Mouse (Mus musculus): ENCODE results near the gene Pdcd1lg2. TPM values are rescaled to one million over a fixed set of nuclear protein-coding genes. Genes with fewer than 3 reads are reported as not detected.

Gene Pdcd1lg2
- polyA plus RNA-seq, 1 experiment from 2014 or later = not detected

GRCm38 (mm10) chr19:29514130-29514529 is 103.4 kb downstream of the Pdcd1lg2 start:
- Histone ChIP-seq H3K4me3 (ENCODE audit: low read depth, low read length) (no peak overlapping the region), H3K9ac (ENCODE audit: low read depth, low read length) (no peak overlapping the region), H3K27me3 (ENCODE audit: control insufficient read depth, insufficient read depth, low read depth, low read length) (no peaks in the 10 kb centered on the region), H3K4me2 (ENCODE audit: low read length) (no peak overlapping the region), H3K36me3 (ENCODE audit: control insufficient read depth, insufficient read depth, low read length) (no peaks in the 10 kb centered on the region), H3K9me3 (replicated peaks; ENCODE audit: control insufficient read depth, low read length, poor library complexity, severe bottlenecking) (no peaks in the 10 kb centered on the region), H3K4me1 (ENCODE audit: control insufficient read depth, insufficient read depth, low read length) (no peaks in the 10 kb centered on the region), H3K27ac (ENCODE audit: low read length) (no peak overlapping the region)
- WGBS = 87% methylated on average over 3 of the region's 3 CpGs
- ATAC-seq = no peak

GRCm38 (mm10) chr19:29515386-29515785 is 104.7 kb downstream of the Pdcd1lg2 start:
- Histone ChIP-seq H3K36me3 (ENCODE audit: control insufficient read depth, insufficient read depth, low read length) (no peaks in the 10 kb centered on the region), H3K27me3 (ENCODE audit: control insufficient read depth, insufficient read depth, low read depth, low read length) (no peaks in the 10 kb centered on the region), H3K4me1 (ENCODE audit: control insufficient read depth, insufficient read depth, low read length) (no peaks in the 10 kb centered on the region), H3K9ac (ENCODE audit: low read depth, low read length) (no peak overlapping the region), H3K4me2 (ENCODE audit: low read length) (no peak overlapping the region), H3K9me3 (replicated peaks; ENCODE audit: control insufficient read depth, low read length, poor library complexity, severe bottlenecking) (no peaks in the 10 kb centered on the region), H3K4me3 (ENCODE audit: low read depth, low read length) (no peak overlapping the region), H3K27ac (ENCODE audit: low read length) (no peak overlapping the region)
- WGBS = 94% methylated on average over 3 of the region's 3 CpGs
- no peak for ATAC-seq

DNA sequence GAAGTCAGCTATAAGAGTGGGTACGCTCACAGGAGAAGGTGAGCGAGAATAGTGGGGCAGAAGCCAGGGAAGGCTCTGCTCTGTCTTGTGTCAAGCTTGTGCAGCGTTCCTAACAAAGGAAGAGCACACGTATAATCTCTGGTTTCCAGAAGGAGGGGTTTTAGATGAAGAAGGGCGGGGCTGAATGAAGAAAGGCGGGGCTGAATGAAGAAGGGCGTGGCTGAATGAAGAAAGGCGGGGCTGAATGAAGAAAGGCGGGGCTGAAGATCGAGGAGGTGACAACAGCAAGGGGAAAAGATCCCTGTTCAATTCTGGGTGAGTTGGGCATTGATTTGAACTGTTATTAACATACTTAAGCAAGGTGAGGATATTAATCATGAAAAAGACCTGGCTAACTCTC is 105.3 kb downstream of the Pdcd1lg2 start:
- 65% methylated on average over 10 of the region's 10 CpGs for WGBS
- Histone ChIP-seq H3K36me3 (ENCODE audit: control insufficient read depth, insufficient read depth, low read length) (no peaks in the 10 kb centered on the region), H3K4me3 (ENCODE audit: low read depth, low read length) (no peak overlapping the region), H3K9ac (ENCODE audit: low read depth, low read length) (no peak overlapping the region), H3K4me1 (ENCODE audit: control insufficient read depth, insufficient read depth, low read length) (no peaks in the 10 kb centered on the region), H3K27ac (ENCODE audit: low read length) (no peak overlapping the region), H3K27me3 (ENCODE audit: control insufficient read depth, insufficient read depth, low read depth, low read length) (no peaks in the 10 kb centered on the region), H3K9me3 (replicated peaks; ENCODE audit: control insufficient read depth, low read length, poor library complexity, severe bottlenecking) (no peaks in the 10 kb centered on the region), H3K4me2 (ENCODE audit: low read length) (no peak overlapping the region)
- ATAC-seq = no peak

DNA sequence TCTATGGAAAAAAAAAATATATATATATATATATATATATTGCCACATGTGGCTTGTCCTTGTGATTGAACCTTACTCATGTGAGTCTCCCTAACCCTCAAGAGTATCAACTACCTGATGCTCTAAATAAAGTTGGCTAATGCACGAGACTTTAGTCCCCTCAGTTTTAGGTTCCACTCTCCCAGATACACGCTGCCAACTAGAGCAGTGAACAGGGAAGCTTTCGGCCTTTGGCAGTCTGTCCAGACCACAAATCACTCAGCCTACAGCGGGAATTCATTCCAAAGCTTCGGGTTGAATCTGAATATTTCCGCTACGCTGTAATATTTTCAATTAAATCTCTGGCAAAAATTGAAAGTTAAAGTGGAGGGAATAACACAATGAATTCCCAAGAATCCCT is 107.7 kb downstream of the Pdcd1lg2 start:
- Histone ChIP-seq H3K9me3 (replicated peaks; ENCODE audit: control insufficient read depth, low read length, poor library complexity, severe bottlenecking) (no peaks in the 10 kb centered on the region), H3K4me2 (ENCODE audit: low read length) (no peak overlapping the region), H3K4me1 (ENCODE audit: control insufficient read depth, insufficient read depth, low read length) (peaks cover 6% of the 10 kb centered on the region), H3K9ac (ENCODE audit: low read depth, low read length) (no peak overlapping the region), H3K27me3 (ENCODE audit: control insufficient read depth, insufficient read depth, low read depth, low read length) (no peaks in the 10 kb centered on the region), H3K27ac (ENCODE audit: low read length) (no peak overlapping the region), H3K36me3 (ENCODE audit: control insufficient read depth, insufficient read depth, low read length) (no peaks in the 10 kb centered on the region), H3K4me3 (ENCODE audit: low read depth, low read length) (no peak overlapping the region)
- ATAC-seq = no peak
- 92% methylated on average over 7 of the region's 7 CpGs for WGBS

DNA sequence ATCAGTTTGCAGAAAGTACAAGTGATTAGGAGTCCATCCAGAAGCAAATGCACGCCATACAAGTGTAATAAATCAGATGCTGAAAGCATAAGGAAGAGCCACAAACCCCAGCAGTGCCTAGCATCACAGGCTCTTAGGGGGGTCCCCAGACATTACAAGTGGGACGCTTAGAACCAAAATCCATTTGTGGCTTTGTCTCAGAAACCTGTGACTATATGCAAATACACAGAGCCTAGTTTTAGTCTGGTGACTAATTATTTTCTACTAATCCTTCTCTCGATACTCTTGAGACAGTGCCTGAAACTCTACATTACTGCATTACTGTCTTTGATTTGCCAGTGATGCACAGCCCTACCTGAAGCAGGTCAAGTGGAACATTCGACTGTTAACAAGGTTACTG is 108.2 kb downstream of the Pdcd1lg2 start:
- Histone ChIP-seq H3K27me3 (ENCODE audit: control insufficient read depth, insufficient read depth, low read depth, low read length) (no peaks in the 10 kb centered on the region), H3K27ac (ENCODE audit: low read length) (no peak overlapping the region), H3K9ac (ENCODE audit: low read depth, low read length) (no peak overlapping the region), H3K4me2 (ENCODE audit: low read length) (no peak overlapping the region), H3K9me3 (replicated peaks; ENCODE audit: control insufficient read depth, low read length, poor library complexity, severe bottlenecking) (no peaks in the 10 kb centered on the region), H3K36me3 (ENCODE audit: control insufficient read depth, insufficient read depth, low read length) (no peaks in the 10 kb centered on the region), H3K4me1 (ENCODE audit: control insufficient read depth, insufficient read depth, low read length) (peaks cover 11% of the 10 kb centered on the region), H3K4me3 (ENCODE audit: low read depth, low read length) (no peak overlapping the region)
- no peak for ATAC-seq
- WGBS = 81% methylated on average over 4 of the region's 4 CpGs

Other genes with a start within 250 kb of the Pdcd1lg2 start
- 14.4 and 17.1 TPM in 2 replicates for gene Jak2, start 159.1 kb upstream of the Pdcd1lg2 start, polyA plus RNA-seq (2015; fragmentation: Nextera tagmentation; extraction: Ambion mirVana)
- 0.82 and 1.4 TPM in 2 replicates for gene Insl6, start 85.6 kb upstream of the Pdcd1lg2 start, polyA plus RNA-seq (2015; fragmentation: Nextera tagmentation; extraction: Ambion mirVana)
- gene Rln1, start 76.2 kb upstream of the Pdcd1lg2 start, polyA plus RNA-seq (2015; fragmentation: Nextera tagmentation; extraction: Ambion mirVana) = 3.7 and 4.3 TPM in 2 replicates
- gene Plgrkt, start 43.5 kb upstream of the Pdcd1lg2 start, polyA plus RNA-seq (2015; fragmentation: Nextera tagmentation; extraction: Ambion mirVana) = 82.4 and 84.1 TPM in 2 replicates
- 0.71 and 0.93 TPM in 2 replicates for gene Cd274, start 43.5 kb upstream of the Pdcd1lg2 start, polyA plus RNA-seq (2015; fragmentation: Nextera tagmentation; extraction: Ambion mirVana)
- 12.4 and 12.6 TPM in 2 replicates for gene Ric1, start 111.4 kb downstream of the Pdcd1lg2 start, polyA plus RNA-seq (2015; fragmentation: Nextera tagmentation; extraction: Ambion mirVana)
- 9.4 and 10.9 TPM in 2 replicates for gene Ermp1, start 237.5 kb downstream of the Pdcd1lg2 start, polyA plus RNA-seq (2015; fragmentation: Nextera tagmentation; extraction: Ambion mirVana)